Mouse (Mus musculus) hindbrain, embryonic 16.5 days (tissue): Measurements from ENCODE around the gene Fthl17e. TPM values are rescaled to one million over a fixed set of nuclear protein-coding genes. Genes with fewer than 3 reads are reported as not detected.

Source experiments
- polyA plus RNA-seq: library from polyadenylated mRNA; unstranded; fragments of >200 nt; fragmentation: Nextera tagmentation; extraction: Ambion mirVana; gene quantifications from 2 replicates; pipeline ENCODE4 v1.2.1, GENCODE M21; 2015

Fthl17e gene
- polyA plus RNA-seq, 1 experiment from 2014 or later = not detected

Other genes with a start within 250 kb of the Fthl17e start
- gene Ssxb5, start 229.8 kb upstream of the Fthl17e start, polyA plus RNA-seq = not detected in 2 replicates
- gene Gm6592, start 189.5 kb upstream of the Fthl17e start, polyA plus RNA-seq = not detected in 2 replicates
- not detected in 2 replicates for gene Gm5751, start 159.2 kb upstream of the Fthl17e start, polyA plus RNA-seq
- gene B630019K06Rik, start 141.1 kb upstream of the Fthl17e start, polyA plus RNA-seq = 22.4 and 23.5 TPM in 2 replicates
- not detected in 2 replicates for gene Fthl17b, start 70.5 kb upstream of the Fthl17e start, polyA plus RNA-seq
- not detected in 2 replicates for gene Fthl17c, start 56.9 kb upstream of the Fthl17e start, polyA plus RNA-seq
- gene Fthl17d, start 46.7 kb upstream of the Fthl17e start, polyA plus RNA-seq = not detected in 2 replicates
- not detected in 2 replicates for gene Fthl17f, start 29.5 kb downstream of the Fthl17e start, polyA plus RNA-seq
- not detected in 2 replicates for gene 4930402K13Rik, start 71.1 kb downstream of the Fthl17e start, polyA plus RNA-seq
- gene Lancl3, start 166.4 kb downstream of the Fthl17e start, polyA plus RNA-seq = 4.9 and 5.2 TPM in 2 replicates
- not detected in 2 replicates for gene Gm14862, start 223.4 kb downstream of the Fthl17e start, polyA plus RNA-seq
- 5.7 TPM in 2 replicates for gene Xk, start 239.3 kb downstream of the Fthl17e start, polyA plus RNA-seq